Mouse (Mus musculus) erythroblast, embryonic 14.5 days (primary cell): Measurements from ENCODE around the gene Rgs10.

Experiments
- GATA1 ChIP-seq: IDR thresholded peaks from 2 replicates; pipeline ENCODE4 v1.6.1; 2012; ENCODE audit warnings: low read length, inconsistent platforms, mixed read lengths
- TAL1 ChIP-seq: IDR thresholded peaks from 3 replicates; pipeline ENCODE4 v1.6.1; 2012; ENCODE audit warnings: low read length, inconsistent platforms, mixed read lengths

DNA sequence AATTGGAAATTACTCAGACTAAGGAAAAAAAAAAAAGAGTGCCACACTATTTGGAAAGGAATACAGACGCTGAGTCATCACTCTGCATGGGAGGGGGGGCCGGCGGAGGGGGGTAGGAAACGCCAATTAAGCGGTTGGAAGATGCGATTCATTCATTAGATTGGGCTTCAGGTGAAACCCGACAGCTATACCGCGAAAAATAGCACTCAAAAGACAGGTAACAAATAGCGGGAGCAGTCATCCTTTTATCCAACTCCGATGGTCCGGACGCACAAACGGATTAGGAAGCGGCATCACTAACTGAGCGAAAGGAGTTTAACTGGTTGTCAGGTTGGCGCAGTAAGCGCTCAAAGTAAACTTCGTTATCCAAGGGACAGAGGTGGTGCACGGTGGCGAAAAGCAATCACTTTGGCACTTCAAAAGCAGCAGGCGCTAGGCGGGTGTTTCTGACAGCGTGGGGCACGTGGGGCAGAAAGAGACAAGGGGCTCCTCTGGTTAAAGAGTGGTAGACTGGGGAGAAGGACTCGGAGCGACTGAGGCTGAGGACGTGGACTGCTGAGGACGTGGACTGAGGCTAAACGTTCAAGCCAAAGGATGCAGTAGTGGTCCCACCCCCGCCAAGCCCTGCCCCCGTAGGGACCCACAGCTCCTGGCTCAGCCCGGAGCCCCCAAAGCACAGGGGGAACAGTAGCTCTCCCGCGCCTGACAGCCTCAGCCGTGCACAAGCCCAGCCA lies 41.7 kb upstream of the Rgs10 start:
- TF ChIP-seq TAL1 (no peak), GATA1 (no peak)
